Mouse (Mus musculus): ENCODE measurements around the gene Gm10073. TPM values are rescaled to one million over a fixed set of nuclear protein-coding genes. Genes with fewer than 3 reads are reported as not detected.
A peak's percentile ranks its signal among the peaks of the same experiment; 100 is the strongest.
"Not testable (repeated sequence)": the region's sequence is repeated elsewhere in the genome, so short reads cannot be mapped to it uniquely, and the experiment has no call there.

Gm10073 gene
- polyA plus RNA-seq, 1 experiment, result 113 TPM

DNA sequence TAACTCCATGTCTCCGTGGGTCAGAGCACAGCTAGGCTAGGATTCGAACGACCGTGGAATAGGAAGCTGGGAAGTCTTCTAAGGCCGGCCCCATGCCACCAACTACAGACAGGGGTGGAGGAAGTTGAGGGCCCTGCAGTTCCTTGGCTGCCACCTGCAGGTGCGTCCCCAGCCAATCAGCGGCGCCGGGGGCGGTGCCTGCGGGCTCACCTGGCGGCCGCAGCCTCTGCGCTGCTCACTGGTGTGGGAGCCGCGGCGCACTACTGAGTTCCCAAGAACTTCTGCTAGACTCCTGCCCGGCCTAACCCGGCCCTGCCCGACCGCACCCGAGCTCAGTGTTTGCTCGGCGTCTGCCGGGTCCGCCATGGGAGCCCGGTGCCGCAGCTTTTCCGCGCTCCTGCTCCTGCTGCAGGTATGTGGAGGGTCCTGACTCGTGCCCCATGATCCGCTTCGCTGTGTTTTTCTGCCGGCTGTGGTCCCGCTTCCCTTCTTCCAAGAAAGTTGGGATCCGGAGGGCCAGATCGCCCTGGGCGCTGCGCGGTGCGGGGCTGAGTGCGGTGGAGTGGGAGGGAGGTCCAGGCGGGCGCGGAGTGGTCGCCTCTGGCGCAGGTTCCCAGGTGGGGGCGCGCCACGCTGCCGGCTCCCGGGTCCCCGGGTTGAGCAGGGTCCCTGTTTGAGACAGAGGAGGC is 30.0 kb upstream of the Gm10073 start, which contains the start of gene Cdh1:
Gene Cdh1, plus strand, starts transcription at position 221 of the 689 bp plus-strand sequence.
- 1% methylated on average over 53 of the region's 53 CpGs for WGBS
- no peak for DNase-seq (ENCODE audit: low read depth, low spot score)

DNA sequence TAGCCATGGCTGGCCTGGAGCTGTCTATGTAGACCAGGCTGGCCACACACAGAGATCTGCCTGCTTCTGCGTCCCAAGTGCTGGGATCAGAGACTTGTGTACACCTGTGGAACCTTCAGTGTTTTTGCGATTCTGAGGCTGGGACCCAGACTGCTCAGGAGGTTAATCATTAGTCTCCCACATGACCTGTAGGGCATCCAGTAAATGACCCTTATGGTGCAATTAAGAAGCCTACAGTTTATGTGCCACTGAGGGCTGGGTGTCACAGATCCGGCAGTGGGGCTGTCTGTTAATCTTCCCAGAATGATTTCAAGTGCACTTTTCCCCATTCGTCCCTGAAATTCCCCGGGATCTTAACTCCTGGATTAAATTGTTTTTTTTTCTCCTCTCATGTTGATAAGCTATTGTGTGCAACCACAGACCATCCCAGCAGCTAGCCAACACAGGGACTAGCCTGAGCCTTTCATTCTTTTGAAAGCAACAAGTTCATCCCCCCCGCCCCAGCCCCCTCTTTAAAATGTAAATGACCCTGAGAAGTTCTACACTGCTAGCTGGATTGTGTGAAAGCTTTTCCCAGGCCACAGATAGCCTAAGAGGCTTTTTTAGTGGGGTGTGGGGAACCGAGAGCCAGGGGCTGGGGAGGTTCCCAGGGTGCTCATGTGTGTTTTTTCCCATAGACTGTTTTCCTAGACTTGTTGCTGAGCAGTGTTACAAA is 26.2 kb upstream of the Gm10073 start:
- 43% methylated on average over 7 of the region's 7 CpGs for WGBS
- DNase-seq (ENCODE audit: low read depth, low spot score), result no peak

DNA sequence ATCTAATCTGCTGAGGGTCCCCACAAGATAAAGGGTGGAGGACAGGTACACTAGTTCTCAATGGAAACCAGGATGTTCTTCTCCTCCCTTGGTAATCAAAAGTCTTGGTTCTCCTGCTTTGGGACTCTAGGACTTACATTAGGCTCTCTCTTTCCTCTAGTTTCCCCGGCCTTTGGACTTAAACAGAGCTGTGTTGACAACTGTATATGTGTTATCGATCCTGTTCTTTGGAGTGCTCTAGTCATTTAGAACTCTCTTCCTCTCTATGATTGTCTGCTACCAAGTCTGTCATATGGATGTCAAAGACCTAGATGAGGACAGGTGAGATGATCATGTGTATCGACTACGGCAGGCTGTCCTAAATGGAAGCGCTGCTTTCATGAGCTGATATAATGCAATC is 23.8 kb upstream of the Gm10073 start:
- DNase-seq (ENCODE audit: low read depth, low spot score), result no peak
- 74% methylated on average over 5 of the region's 5 CpGs for WGBS

DNA sequence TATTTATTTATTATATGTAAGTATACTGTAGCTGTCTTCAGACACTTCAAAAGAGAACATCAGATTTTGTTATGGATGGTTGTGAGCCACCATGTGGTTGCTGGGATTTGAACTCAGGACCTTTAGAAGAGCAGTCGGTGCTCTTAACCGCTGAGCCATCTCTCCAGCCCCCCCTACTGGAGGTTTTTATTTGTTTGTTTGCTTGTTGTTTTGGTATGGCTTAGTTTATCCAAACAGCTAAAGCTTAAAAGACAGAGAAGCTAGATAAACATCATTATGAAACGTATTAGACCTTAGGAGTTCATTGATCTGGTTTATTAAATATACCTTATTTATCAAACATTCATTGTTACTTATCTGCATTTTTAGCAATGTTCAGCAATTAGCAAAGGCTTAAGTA is 22.4 kb upstream of the Gm10073 start:
- 92% methylated on average over 3 of the region's 3 CpGs for WGBS
- DNase-seq (ENCODE audit: low read depth, low spot score), result not testable (repeated sequence)

DNA sequence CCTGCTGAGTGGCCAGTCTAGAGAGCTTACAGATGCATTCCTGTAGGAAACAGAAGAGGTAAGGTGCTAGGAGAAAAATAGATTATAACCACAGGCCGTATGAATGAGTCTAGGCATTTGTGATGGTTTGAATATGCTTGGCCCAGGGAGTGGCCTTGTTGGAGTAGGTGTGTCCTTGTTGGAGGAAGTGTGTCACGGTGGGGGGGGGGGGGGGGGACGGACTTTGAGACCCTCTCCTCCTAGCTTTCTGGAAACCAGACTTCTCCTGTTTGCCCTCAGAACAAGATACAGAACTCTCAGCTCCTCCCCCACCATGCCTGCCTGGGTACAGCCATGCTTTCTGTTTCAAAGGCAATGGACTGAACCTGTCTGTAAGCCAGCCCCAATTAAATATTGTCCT is 19.2 kb upstream of the Gm10073 start:
- 7% methylated on average over 3 of the region's 3 CpGs for WGBS
- DNase-seq (ENCODE audit: low read depth, low spot score), result no peak

DNA sequence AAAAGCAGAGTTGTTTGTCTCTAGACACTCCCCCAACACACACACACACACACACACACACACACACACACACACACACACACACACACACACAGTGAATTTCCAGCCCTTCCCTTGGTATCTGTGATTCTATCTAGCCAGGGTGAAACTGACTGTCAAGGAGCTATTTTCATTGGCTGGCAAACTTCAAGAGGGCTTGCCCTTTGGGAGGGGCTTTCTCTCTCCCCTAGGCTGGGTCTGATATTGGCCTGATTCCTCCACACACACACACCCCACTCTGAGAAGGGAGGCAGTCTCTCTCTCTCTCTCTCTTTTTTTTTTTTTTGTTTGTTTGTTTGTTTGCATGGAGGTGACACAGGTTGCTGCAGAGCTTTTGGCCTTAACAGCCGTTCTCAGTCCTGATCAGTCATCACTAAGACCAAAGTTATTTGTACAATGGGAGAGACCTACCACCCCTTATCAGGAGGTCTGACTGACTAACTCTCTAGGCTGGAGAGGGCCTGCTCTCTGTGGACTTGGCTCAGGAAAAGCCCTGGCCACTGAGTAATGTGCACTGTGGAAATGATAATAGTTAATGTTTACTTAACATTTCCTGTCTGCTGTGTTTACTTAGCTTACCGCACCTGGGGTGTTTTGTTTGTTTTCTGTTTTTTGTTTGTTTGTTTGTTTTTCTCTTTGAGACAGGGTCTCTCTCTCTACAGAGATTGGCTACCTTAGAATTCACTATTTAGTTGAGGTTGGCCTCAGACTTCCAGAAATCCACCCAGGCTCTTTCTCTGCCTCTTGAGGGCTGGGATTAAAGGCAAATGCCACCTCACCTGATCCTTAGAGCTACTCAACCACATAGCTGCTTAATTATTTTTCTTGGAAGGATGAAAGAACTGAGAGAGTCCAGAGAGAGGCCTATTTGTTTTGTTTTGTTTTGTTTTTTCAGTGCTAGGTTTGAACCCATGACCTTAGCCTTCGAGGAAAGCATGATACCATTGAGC is 15.5 kb upstream of the Gm10073 start:
- WGBS, result 26% methylated on average over 3 of the region's 3 CpGs
- no peak for DNase-seq (ENCODE audit: low read depth, low spot score)

DNA sequence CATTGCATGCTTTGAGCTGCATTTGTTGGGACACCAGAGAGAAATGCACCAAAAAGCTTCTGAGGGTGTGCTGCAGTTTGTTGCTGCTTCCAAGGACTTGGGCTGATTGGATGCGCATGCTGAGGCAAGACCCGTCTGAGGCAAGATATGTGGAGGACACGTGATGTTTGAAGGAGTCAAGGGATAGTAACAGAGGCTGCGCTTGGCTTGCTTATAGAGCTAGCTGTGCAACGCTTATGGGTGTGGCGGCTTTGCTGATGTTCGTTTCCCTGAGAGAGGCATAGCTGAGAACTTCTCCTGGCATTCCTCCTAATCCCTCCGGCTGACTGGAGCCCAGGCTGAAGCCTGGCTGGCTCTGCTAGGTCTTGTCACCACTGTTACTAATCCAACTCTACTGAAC is 13.6 kb upstream of the Gm10073 start:
- WGBS, result 29% methylated on average over 8 of the region's 8 CpGs
- DNase-seq (ENCODE audit: low read depth, low spot score), result no peak

DNA sequence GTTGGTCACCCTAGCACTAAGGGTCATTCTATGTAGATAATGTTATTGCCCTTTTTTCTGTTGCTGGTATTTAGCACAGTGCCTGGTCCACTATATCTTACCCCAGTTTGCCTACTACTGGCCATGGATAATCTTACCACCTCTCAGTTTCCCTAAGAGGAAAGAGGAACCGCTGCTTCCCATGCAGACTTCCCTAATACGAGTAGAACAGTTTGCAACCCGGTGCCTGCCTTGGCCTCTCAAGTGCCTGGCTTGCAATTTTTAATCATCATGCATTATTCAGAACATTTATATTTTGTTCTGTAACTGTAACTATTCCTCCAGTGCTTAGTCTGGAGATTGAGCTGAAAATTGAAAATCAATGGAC is 12.4 kb upstream of the Gm10073 start:
- WGBS, result 66% methylated on average over 3 of the region's 3 CpGs

DNA sequence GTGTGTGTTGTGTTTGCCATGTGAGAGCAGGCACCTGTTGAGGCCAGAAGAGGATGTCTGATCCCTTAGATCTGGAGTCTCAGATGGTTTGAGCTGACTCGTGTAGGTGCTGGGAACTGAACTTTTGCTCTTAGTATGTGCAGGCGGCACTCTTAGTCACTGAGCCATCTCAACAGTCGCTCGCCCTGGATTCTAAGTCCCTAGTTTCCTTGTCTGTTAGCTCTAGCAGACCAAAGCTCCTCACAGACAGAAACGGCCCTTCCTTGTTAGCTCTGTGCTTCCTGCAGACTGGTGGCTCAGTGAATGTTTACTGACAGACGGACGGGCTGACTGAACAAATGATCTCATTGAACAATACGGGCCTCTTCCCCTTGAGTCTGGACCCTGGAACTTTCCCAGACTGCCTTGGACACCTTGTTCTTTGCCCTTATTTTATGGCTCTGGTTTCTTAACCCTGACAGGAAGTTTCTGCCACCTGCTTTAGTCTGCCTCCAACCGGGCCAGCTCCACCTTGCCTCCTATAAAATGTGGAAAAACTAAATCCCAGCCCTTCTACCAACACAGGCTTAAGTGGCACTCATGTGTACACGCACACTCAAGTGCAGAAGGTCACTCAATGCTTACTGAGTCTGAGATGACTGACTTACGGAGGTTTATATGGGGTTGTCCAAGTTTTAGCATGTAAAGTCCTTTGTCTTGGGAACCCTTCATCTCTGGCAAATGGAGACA is 11.8 kb upstream of the Gm10073 start:
- 17% methylated on average over 11 of the region's 11 CpGs for WGBS
- DNase-seq (ENCODE audit: low read depth, low spot score), result peak; percentile 94

More for the DNA sequence above, 12.4 kb upstream of the Gm10073 start:
- DNase-seq (ENCODE audit: low read depth, low spot score), result no peak

DNA sequence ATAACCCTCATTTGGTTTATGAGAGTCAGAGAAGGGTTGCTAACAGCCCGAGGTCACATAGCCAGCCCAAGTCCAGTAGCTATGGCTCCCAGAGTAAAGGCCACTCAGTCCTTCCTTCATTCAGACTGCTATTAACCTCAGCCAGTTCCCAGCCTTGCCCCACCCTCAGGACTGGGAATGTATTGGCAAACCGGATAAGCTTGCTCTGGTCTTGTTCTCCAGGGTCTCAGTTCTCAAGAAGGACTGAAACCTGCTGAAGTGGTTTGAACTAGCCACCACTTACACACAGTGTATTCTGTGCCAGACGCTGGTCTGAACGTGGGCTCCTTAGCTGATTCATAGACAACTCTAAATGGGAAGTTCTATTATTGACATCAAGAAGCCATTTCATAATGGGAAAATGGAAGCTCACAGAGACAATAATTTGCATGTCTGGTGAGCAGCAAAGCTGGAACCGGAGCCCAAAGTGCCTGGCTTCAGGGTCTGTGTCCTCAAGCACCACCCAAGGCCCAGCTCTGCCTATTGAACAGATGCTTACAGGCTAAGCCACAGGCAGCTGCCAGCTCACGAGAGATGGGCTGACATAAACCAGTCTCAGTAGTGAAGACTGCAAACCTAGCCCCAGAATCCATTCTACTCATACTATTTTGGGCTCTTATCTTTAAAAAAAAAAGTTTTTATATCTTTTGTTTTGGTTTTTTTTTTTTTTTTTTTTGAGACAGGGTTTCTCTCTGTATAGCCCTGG is 8.3 kb upstream of the Gm10073 start:
- DNase-seq (ENCODE audit: low read depth, low spot score), result no peak
- WGBS, result 33% methylated on average over 6 of the region's 6 CpGs

DNA sequence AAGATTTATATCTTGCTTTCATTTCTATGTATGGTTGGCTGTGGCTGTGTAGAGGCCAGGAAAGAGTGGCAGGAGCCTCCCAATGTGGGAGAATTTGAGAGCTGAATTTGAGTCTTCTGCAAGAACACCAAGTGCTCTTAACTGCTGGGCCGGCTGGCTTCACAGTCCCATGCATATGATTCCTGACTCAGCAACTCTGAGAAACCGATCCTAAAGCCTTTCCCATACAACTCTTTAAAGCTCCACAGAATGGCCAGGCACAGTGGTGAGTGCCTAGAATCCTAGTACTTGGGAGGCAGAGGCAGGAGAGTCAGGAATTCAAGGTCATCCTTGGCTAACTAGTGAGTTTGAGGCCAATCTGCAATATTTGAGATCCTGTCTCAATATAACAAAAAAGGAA is 6.2 kb upstream of the Gm10073 start:
- DNase-seq (ENCODE audit: low read depth, low spot score), result no peak
- WGBS, result 84% methylated on average over 2 of the region's 2 CpGs

DNA sequence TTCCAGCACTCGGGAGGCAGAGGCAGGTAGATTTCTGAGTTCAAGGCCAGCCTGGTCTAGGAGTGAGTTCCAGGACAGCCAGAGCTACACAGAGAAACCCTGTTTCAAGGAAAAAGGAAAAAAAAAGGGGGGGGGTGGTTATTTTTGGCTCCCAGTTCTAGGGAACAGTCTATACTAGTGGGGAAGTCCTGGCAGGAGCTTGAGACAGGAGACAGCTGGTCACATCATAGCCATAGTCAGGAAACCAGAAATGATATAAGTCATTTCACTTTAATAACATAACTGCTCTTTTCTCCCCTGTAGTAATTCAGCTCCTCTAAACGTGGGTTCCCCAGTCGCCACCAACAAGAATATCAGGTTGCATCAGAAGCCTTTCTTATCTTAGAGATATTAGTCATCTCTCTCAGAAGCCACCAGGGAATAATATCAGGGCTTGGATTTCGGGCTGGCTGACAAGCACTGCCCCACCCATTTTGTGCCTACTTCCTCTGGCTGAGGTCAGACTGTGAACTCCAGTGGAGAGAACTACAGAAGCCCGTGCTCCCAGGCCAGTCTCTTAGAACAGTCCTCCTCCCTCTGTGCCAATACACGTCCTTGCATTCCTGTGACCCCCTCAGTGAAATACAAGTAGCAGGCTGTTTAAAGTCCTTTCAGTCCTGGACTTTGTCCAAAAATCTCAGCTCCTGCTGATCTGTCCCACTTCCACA is 3.7 kb upstream of the Gm10073 start:
- no peak for DNase-seq (ENCODE audit: low read depth, low spot score)

DNA sequence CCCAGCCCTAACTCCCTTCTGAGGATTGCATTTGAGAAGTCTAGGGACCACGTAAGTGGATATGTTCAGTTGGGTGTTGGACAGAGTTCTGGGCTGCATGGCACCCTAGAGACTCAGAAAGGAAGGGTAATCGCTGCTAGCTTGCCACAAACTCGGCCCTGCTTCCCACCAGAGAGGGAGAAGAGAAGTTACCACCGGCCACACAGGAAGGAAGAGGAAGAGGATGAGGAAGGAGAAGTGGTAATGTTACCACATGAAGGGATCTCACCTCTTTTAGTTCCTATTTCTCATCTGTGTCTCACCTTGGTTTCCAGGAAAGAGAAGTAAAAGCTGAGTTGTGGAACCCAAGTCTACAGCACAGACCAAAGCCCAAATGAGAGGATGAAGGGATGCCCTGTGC is 1.0 kb upstream of the Gm10073 start:
- DNase-seq (ENCODE audit: low read depth, low spot score), result no peak
- 83% methylated on average over 4 of the region's 4 CpGs for WGBS

More for the DNA sequence above, 3.7 kb upstream of the Gm10073 start:
- WGBS, result 8% methylated on average over 6 of the region's 6 CpGs

DNA sequence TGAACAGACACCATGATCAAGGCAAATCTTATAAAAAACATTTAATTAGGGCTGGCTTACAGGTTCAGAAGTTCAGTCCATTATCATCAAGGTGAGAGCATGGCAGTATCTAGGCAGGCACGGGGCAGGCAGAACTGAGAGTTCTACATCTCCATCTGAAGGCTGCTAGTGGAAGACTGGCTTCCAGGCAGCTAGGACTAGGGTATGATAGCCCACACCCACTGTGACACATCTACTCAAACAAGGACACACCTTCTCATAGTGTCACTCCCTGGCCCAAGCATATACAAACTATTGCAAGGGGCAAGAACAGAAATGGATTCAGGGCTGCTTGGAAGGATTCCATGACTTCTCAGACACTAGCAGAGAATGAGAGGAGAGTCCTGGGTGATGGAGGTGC is 1.1 kb downstream of the Gm10073 start:
- WGBS, result 32% methylated on average over 1 of the region's 1 CpGs
- DNase-seq (ENCODE audit: low read depth, low spot score), result not testable (repeated sequence)

DNA sequence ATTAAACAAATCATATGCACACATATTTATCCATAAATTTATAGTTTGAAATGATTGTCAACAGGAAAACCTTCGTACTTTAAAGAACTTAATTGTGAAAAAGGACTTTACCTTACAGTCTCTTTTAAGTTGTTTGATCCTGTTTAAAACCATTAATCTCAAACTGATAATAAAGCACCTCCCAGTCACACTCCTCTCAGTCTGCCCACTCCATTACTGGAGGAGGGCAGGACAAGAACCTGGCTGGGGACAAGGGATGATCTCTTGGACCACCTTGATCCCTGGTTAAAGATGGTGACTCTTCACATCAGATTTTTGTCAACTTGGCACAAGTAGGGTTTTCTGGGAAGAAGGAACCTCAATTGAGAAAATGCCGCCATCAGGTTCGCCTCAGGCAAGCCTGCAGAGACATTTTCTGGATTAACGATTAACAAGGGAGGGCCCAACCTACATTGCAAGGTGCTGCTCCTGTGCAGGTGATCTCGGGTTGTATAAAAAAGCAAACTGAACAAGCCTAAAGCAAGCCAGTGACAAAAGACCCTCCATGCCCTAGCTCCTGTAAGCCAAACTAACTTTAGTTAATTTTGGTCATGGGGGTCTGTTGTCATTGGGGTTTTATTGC is 1.6 kb downstream of the Gm10073 start:
- no peak for DNase-seq (ENCODE audit: low read depth, low spot score)
- 29% methylated on average over 5 of the region's 5 CpGs for WGBS

DNA sequence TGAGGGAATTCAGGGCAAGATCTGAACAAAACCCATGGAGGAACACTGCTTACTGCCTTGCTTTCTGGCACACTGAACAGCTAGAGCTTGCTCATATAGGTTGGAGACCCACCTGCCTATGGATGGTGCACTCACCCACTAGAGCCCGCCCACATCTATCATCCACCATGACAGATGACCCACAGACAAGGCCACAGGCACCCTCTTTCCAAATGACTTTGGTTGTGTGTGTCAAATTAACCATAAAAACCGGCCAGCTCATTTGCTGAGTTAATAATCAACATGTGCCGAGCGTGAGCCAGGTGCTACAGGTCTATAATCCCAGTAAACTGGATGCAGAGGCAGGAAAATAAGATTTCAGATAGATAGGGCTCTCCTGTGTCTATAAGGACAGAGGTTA is 2.9 kb downstream of the Gm10073 start:
- WGBS, result 32% methylated on average over 4 of the region's 4 CpGs
- DNase-seq (ENCODE audit: low read depth, low spot score), result no peak

DNA sequence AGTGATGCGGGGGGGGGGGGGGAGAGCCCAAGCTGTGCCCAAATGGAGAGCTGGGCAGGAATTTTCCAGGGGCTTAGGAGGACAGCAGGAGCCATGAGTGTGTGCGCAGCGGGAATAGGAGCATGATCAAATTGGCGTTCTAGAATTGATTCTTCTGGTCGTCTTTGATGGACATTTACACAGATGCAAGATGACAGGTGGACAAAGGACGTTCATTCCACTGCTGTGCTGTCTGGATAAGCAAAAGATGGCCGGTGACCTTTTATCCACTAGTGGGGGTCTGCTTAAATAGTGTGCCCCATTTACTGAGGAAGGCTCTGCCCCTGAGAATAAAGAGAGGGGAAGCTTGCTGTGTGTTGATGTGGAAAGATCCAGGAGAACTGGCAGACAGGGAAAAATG is 4.3 kb downstream of the Gm10073 start:
- 93% methylated on average over 7 of the region's 7 CpGs for WGBS

DNA sequence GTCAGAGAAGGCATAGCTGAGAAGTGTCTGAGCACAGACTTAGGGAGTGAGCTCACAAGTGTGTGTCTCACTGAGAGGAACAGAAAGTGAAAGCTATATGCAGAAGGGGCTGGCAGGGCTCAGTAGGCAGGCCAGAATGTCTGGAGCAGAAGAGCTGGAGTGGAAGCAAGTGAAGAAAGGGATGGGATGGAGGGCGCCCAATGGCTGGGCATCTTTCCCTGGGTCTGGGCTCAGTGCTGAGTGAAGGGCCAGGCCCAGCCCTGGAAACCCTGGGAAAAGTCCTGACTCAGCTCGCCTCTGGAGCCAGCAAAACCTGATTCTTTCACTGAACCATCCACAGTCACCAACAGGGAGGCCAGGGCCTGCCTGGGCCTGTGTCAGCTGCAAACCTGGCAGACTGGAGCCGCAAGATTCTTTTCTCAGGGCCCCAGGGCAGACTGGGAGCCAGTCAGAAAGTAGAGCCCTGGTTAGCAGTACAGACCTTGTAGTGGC is 9.5 kb downstream of the Gm10073 start:
- DNase-seq (ENCODE audit: low read depth, low spot score), result no peak
- WGBS, result 63% methylated on average over 3 of the region's 3 CpGs

More for the DNA sequence above, 4.3 kb downstream of the Gm10073 start:
- DNase-seq (ENCODE audit: low read depth, low spot score), result no peak

All from large intestine, adult 2 months (tissue).